Mouse (Mus musculus): ENCODE measurements around the gene Capza1.
"Not testable (repeated sequence)": the region's sequence is repeated elsewhere in the genome, so short reads cannot be mapped to it uniquely, and the experiment has no call there.

Gene Capza1

DNA sequence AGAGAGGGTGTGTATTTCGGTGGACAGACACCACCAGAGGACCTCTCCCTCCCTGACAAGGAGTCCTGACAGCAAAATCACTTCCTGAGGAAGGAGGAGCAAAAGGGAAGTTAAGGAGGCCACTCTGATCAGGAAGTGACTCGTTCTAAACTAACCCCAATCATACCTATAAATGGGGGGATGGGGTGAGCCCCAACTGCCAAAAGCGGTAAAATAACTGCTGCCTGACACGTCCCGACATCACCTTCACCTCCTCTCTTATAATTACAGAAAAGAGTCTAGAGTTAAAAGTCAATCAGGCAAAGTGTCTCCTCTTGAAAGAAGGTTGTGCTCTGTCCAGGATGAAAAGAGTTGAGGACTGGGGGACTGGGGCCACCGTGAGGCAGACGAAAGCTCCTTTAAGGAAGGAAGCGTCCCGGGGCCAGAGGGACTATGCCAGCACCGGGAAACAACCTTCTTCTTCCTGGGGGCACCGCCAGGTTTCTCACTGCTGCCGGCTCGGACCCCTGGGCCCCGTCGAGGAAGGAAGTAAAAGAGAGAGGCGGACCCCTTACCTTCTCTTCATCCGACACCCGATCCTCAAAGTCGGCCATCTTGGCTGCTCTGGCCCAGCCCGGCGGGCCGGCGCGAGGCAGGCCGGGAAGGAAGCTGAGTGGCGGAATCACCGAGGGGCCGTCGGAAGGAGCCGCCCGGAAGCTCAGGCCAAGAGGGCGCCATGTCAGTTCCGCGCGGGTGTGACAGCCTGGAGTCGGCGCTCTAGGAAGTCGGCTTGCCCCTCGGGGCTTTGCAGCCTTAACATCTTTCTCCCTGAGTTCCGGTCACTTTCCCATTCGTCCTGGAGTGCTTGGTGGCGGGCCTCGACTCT is at the start of gene Capza1, which contains the start of gene St7l:
Gene Capza1, minus strand, starts transcription at position 720 of the 865 bp plus-strand sequence.
Gene St7l, plus strand, starts transcription at position 220 of the 865 bp plus-strand sequence.
- DNase-seq = peak; percentile 94

- DNase-seq = no peak
Measured at GRCm38 (mm10) chr3:104909195-104909594, 44.9 kb upstream of the Capza1 start.

DNA sequence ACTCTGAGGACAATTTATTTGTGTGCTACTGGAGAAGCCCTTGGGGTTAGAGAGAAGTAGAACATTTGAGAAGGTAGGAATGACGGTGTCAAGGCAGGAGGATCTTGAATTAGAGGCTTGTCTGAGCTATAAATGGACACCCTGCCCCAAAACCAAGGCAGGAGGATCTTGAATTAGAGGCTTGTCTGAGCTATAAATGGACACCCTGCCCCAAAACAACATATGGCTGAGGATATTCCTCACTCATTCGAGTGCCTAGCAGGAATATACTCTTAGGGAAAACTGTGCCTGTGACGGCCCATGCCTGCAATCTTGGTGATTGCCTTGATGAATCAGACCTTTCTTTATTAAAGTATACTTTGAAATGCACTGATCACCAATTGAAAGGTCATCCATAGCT is 41.7 kb upstream of the Capza1 start:
- no peak for DNase-seq

GRCm38 (mm10) chr3:104905389-104905788 is 41.1 kb upstream of the Capza1 start:
- no peak for DNase-seq

- DNase-seq = no peak
Measured at GRCm38 (mm10) chr3:104901154-104901553, 36.8 kb upstream of the Capza1 start.

DNA sequence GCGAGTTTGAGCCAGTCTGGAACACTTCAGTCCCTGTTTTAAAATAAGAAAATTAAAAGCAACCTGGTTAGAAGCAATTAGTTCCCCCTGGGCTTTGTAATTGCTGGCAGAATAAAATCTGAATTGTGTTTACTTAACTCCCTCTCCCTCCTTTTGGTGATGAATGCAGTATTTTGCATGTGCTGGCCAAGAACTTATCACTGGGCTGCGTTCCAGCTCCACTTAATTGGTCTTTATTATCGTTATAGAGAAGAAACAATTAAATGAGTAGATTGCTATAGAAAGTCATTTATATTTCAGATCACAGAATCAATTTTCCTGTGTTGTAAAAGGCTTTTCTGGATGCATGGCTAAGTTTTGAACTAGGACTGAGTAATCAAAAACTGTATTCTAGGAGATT is 31.8 kb upstream of the Capza1 start:
- DNase-seq = no peak

GRCm38 (mm10) chr3:104888585-104888984 is 24.3 kb upstream of the Capza1 start:
- no peak for DNase-seq

- no peak for DNase-seq
Measured at GRCm38 (mm10) chr3:104869611-104870010, 5.3 kb upstream of the Capza1 start.

GRCm38 (mm10) chr3:104866674-104867073 is 2.4 kb upstream of the Capza1 start:
- DNase-seq = not testable (repeated sequence)

GRCm38 (mm10) chr3:104865341-104865788 is 1.1 kb upstream of the Capza1 start:
- no peak for DNase-seq

DNA sequence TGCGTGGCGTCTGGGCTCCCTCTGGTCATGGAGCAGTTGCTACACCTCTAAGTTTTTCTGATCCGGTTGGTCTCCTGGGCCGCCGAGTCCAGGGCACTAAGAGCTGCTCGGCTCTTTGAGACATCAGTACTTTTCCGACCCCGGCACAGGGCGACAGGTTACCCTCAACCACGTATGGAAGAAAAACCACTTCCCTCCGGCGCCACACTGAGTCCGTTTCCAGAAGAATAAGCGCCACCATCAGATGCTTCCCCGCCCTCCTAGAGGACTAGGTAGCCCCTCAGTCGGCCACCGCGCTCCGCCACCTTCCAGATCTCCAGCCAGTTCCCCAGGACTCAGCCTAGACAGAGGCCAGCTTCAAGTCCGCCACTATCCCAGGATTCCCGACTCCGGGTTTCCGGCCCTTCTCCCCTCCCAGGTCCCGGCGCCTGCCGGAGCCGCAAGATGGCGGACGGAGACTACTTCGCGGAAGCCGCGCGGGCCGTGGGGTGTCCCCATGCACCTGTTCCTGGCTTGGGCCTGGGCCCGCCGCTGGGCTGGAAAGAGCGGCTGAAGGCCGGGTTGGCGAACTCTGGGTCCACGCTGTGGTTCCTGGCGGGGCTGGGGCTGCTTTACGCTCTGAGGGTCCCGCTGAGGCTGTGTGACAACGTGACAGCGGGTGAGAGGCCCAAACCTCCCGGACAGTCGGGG is 491 bp upstream of the Capza1 start:
- DNase-seq = peak; percentile 93

DNA sequence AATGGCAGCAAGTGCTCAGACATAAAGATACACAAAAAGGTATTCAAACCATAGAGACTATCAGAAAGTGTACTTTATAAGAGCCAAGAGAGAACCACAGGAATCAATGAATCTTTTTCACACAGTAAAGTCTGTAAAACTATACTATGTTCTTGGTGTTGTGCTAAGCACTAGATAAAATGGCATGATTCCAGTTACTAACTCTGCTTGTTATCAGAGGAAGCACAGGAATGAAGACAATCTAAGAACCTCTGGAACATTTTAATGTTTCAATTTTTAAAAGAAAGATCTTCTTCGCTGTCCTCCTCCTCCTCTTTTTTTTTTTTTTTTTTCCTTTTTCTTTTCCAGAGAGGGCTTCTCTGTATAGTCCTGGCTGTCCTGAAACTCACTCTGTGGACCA is 5.7 kb downstream of the Capza1 start:
- DNase-seq = no peak

DNA sequence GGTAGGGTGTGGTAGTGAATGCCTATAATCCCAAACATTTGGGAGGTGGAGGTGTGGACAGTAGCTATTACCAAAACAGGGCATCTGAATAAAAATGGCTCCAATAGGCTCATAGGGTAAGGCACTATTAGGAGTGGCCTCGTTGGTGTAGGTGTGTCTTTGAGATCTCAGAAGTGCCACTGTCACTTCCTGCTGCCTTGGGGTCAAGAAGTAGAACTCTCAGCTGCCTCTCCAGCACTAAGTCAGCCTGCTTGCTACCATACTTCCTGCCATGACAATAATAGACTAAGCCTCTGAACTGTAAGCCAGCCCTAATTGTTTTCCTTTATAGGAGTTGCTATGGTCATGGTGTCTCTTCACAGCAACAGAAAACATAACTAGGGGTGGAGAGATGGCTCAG is 8.2 kb downstream of the Capza1 start:
- no peak for DNase-seq

DNA sequence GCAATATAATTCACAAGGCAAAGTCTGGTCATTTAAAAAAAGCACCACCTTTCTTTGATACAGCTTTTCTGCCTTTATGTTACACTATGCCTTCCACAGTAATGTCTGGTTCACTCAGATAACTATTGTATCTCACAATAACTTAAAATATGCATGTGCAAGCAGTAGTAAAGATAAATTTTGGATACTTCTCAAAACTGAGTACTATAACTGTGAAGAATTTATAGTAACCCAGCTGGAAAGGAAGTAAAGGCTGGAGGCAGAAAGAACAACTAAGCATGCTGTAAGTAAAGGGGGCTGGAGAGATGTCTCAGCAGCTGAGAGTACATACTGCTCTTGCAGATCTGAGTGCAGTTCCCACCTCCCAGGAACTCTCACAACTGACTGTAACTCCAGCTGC is 9.4 kb downstream of the Capza1 start:
- no peak for DNase-seq

GRCm38 (mm10) chr3:104854465-104854864 is 9.8 kb downstream of the Capza1 start:
- no peak for DNase-seq

GRCm38 (mm10) chr3:104846601-104847000 is 17.7 kb downstream of the Capza1 start:
- DNase-seq = no peak

DNA sequence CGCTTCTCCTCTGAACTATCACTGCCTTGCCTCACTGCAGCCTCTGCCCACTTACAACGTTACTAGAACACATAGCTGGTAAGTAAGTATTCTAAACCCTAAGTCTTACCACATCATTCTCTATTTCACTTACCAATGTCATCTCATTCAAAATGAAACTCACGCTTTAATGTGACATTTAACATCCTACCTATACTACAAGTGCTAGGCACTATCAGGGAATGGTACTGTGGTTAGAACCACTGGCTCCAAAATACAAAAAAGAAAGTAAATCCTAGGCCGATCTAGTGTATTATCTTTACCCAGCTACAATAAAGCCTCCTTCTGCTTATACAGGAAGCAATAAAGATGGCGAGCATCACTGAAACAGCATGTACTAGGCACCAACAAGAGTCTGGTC is 23.3 kb downstream of the Capza1 start:
- no peak for DNase-seq

GRCm38 (mm10) chr3:104835797-104836196 is 28.5 kb downstream of the Capza1 start:
- DNase-seq = no peak

DNA sequence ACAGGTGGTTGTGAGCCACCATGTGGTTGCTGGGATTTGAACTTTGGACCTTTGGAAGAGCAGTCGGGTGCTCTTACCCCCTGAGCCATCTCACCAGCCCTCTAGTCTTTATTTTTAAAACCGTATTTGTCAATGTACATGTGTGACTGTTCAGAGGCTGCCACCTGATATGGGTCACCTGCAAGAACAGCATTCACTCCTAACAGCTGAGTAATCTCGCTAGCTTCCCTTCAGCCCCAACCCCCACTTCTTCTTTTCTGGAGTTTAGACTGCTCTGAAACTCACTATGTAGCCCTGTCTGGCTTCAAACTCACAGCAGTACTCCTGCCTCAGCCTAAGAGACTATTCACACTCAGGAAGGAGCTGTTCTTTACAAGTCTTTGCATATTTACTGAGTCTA is 41.9 kb downstream of the Capza1 start:
- DNase-seq = no peak

DNA sequence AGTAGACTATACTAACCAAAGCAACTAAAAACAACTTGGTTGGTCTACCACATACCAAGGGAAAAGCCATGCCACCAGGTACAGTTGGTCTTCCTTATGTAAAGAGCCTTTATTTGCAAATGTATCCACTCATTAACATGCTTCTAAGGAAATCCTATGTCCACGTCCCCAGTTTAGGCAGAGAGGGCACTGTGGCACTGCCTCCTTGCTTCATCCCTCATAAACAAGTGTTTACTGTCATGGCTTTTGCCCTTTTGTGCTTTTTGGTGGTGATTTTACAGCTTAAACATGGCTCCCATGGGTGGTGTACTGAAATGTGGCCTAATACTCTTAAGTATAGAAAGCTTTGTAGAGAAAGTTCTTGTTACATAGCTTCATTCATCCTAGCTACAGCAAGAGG is 43.9 kb downstream of the Capza1 start:
- DNase-seq = no peak

- DNase-seq = no peak
Measured at GRCm38 (mm10) chr3:104818749-104819134, 45.6 kb downstream of the Capza1 start.

DNA sequence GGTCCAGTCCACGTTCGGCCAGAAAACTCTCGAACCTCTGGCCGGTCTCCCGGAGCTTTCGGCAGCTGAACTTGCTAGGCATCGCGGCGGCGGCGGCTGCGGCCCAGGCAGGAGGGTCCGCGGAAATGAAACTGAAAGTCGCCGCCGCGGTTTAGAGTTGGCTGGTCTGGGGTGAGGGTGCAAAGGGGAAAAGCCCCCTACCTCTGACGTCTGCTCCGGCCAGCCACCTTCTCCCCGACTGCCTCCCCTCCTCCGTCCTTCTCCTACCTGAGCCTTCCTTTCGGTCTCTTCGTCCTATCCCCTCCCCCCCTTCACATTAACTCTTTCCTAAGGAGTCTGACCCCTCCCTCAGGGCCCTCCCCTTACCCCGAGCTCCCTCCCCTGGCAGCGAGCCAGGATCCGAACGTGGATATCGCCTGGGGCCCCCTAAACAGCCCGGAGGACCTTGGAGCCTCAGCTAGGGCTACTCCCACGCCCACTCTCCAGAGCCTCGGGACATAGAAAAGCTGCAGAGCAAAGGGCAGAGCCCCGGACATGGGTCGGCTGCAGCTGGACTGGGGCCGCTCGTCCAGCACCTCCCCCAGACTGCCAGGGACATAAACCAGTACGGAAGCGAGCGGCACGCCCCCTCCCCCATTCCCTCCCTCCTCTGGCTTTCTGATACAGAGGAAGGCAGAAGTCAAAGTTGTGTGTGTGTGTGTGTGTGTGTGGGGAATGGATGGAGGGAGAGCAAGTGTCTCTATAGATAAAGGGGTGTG is 46.1 kb downstream of the Capza1 start, which contains the start of gene Mov10:
Gene Mov10, minus strand, starts transcription at position 573 of the 758 bp plus-strand sequence.
- DNase-seq = peak; percentile 87

- DNase-seq = peak; percentile 77
Measured at GRCm38 (mm10) chr3:104817481-104817990, 46.8 kb downstream of the Capza1 start.
